Mouse (Mus musculus) regulatory T cell (primary cell): ENCODE measurements around the gene Gm3383.
"Not testable (repeated sequence)": the region's sequence is repeated elsewhere in the genome, so short reads cannot be mapped to it uniquely, and the experiment has no call there.

Experiments
- in situ Hi-C: fragments of 300-600 bp; cut with MboI, MseI; formaldehyde crosslinking; loops from one replicate; pipeline ENCODE4 v1.15.1; 2025; ENCODE audit warnings: high pct_unique_total_duplicates

Gm3383 gene

DNA sequence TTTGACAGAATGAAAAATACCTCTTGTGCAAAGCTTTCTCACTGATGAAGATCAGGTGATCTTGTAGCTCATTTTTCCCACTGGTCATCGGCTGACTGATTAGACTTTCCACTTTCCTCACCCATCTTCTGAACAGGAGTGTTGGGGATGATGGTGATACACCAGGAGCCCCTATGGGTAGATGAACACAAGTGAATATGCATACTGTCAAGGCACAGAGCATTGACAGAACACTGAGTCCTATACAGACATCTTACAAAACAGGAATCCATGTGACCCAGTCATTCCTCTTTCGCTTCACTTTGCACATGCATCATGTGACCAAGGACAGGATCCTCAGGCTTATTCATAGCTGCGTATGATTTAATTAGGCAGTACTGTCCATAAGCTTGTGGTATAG is at the start of gene Gm3383:
Gene Gm3383, minus strand, starts transcription at position 101 of the 400 bp plus-strand sequence.
- in situ Hi-C loops = not testable (repeated sequence)

DNA sequence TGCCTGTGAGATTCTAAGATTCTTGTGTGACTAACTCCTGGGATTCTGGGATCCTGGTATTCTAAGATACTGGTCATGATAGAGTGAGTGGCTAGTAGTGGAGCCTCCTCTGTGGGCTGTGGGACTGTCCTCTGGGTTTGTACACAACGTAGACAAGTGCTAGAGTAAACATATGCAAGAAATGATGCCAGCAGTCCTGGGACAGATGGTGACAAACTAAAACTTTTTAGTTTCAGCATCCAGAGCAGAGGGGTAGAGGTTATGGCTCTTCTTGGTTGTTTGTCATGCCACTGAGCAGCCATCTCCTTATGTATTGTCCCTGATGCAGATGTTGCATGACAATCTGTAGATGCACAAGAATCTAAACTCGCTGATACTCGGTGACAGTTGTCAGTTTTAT is 48.1 kb upstream of the Gm3383 start:
- in situ Hi-C loops = loop anchor here (25.0 kb wide), 1 partner anchor 369 kb away; the partner anchor contains the start of genes Gm3187 and Gm8246

DNA sequence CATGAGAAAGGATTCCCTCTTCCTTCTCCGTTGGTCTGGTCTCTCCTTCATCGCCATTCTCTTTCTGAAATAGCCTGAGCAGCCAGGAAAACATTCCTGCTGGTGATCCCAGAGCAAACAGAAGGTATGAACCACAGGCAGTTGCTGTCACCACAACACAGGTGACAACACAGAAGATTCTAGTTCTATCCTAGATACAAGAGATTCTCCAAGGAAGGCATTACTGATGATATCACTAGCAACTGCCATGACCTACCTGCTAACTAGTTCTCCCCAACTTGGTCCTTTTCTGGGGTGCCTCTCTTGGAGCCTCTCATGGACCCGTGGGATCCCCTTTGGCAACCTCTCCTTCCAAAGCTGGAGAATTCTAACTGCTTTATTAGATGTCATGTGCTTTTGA is 22.4 kb upstream of the Gm3383 start, which contains the start of gene Gm3424:
Gene Gm3424, minus strand, starts transcription at position 101 of the 400 bp plus-strand sequence.
- in situ Hi-C loops = not testable (repeated sequence)

DNA sequence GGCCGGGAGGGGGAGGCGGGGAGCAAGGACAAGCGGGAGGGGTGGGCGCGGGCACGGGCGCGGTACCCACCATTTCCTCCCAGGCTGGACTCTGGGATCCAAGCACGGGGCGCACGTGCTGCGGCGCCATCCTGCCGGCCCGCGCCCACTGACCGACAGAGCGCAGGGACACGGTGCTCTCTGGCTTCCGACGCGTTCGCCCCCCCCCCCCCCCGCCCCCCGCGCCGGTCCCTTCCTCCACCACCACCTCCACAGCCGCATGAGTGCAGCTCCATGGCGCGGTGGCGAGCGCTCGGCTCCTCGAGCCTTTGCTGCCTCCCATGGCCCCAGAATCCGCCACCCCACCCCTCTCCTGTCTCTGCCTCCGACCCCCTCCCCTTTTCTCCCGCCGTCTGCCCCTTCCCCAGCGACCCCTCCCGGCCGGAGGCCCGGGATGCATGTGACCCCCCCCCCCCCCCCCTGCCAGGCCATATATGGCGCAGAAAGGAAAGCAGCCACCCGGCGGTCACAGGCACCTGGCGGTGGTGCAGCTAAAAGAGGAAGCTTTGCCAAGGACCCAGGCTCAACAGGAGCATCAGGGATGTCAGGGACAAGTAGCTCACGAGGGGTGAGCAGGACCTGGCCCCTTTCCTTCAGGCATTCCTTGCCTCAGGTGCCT is 5.0 kb upstream of the Gm3383 start:
- in situ Hi-C loops = not testable (repeated sequence)

DNA sequence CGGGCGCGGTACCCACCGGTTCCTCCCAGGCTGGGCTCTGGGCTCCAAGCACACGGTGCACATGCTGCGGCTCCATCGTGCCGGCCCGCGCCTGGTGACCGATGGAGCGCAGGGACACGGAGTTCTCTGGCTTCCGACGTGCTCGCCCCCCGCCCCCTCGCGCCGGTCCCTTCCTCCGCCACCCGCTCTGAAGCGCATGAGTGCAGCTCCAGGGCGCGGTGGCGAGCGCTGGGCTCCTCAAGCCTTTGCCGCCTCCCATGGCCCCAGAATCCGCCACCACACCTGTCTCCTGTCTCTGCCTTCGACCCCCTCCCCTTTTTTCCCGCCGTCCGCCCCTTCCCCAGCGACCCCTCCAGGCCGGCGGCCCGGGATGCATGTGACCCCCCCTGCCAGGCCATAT is 66.3 kb downstream of the Gm3383 start, which contains the start of gene Gm3373:
Gene Gm3373, minus strand, starts transcription at position 101 of the 400 bp plus-strand sequence.
- in situ Hi-C loops = not testable (repeated sequence)

DNA sequence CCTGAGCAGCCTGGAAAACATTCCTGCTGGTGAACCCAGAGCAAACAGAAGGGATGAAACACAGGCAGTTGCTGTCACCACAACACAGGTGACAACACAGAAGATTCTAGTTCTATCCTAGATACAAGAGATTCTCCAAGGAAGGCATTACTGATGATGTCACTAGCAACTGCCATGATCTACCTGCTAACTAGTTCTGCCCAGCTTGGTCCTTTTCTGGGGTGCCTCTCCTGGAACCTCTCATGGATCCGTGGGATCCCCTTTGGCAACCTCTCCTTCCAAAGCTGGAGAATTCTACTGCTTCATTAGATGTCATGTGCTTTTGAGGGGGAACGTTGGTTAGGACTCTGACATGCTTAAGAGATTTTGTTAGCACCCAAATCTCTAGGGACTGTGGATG is 120.4 kb downstream of the Gm3383 start, which contains the start of gene Gm9603:
Gene Gm9603, minus strand, starts transcription at position 101 of the 400 bp plus-strand sequence.
- in situ Hi-C loops = not testable (repeated sequence)

DNA sequence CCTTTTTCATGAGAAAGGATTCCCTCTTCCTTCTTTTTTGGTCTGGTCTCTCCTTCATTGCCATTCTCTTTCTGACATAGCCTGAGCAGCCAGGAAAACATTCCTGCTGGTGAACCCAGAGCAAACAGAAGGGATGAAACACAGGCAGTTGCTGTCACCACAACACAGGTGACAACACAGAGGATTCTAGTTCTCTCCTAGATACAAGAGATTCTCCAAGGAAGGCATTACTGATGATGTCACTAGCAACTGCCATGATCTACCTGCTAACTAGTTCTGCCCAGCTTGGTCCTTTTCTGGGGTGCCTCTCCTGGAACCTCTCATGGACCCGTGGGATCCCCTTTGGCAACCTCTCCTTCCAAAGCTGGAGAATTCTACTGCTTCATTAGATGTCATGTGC is 174.9 kb downstream of the Gm3383 start, which contains the start of gene Gm8265:
Gene Gm8265, minus strand, starts transcription at position 101 of the 400 bp plus-strand sequence.
- in situ Hi-C loops = not testable (repeated sequence)
